8 mouse cellular contexts compared by ENCODE assay signal in genomic region chr19:57543681-57544214, GRCm38 (mm10).
DNase-seq lines count a peak whose midpoint lies in the region; ATAC-seq and TF ChIP-seq lines count a peak whose summit lies in the region.

No protein-coding gene starts in this region.

- DNase-seq in liver, result peak; percentile 16
- no peak for DNase-seq in liver, embryonic 11.5 days (ENCODE audit: low spot score)
- DNase-seq in heart, postnatal 4 days, result peak; percentile 23
- DNase-seq in left cerebral cortex, adult 2 months (ENCODE audit: extremely low spot score in 1 of 2, low spot score in 2 of 2), result peak; percentile 34 to 38
- DNase-seq in stomach, postnatal 0 days (ENCODE audit: low spot score), result no peak

- H3K4me1 ChIP-seq in liver, embryonic 11.5 days (replicated peaks; ENCODE audit: control insufficient read depth, insufficient read depth, low read length), result no peaks in the 10 kb centered on the region
- peaks cover 6% of the 10 kb centered on the region; the same call in 1 of the 2 replicates for H3K4me1 ChIP-seq in embryonic fibroblast, embryonic 13.5 days (ENCODE audit: control insufficient read depth, insufficient read depth, low read length)
- H3K4me1 ChIP-seq in midbrain, embryonic 12.5 days, result peaks cover 13% of the 10 kb centered on the region
- H3K4me1 ChIP-seq in stomach, postnatal 0 days (replicated peaks; ENCODE audit: control insufficient read depth, insufficient read depth), result no peaks in the 10 kb centered on the region

- no peak overlapping the region for H3K4me2 ChIP-seq in liver, embryonic 11.5 days
- peak overlapping the region; percentile 43 for H3K4me2 ChIP-seq in midbrain, embryonic 12.5 days (replicated peaks)
- H3K4me2 ChIP-seq in stomach, postnatal 0 days (replicated peaks; ENCODE audit: low read depth), result peak overlapping the region; percentile 35; the same call in 1 of the 2 replicates

- no peaks in the 10 kb centered on the region for H3K36me3 ChIP-seq in liver, embryonic 11.5 days (ENCODE audit: control insufficient read depth, insufficient read depth, low read length)
- H3K36me3 ChIP-seq in midbrain, embryonic 12.5 days, result no peaks in the 10 kb centered on the region
- no peaks in the 10 kb centered on the region for H3K36me3 ChIP-seq in stomach, postnatal 0 days (ENCODE audit: control insufficient read depth, insufficient read depth, low read length)

- no peak overlapping the region for H3K27ac ChIP-seq in liver, embryonic 11.5 days (ENCODE audit: low read depth, low read length)
- no peak overlapping the region for H3K27ac ChIP-seq in embryonic fibroblast, embryonic 13.5 days (ENCODE audit: insufficient read depth, low read length)
- H3K27ac ChIP-seq in left cerebral cortex, adult 2 months, result peak overlapping the region; percentile 84
- no peak overlapping the region for H3K27ac ChIP-seq in midbrain, embryonic 12.5 days (replicated peaks)
- H3K27ac ChIP-seq in stomach, postnatal 0 days (replicated peaks), result no peak overlapping the region

- no peak overlapping the region for H3K4me3 ChIP-seq in liver, embryonic 11.5 days (ENCODE audit: low read depth, low read length)
- 0 out of 2 replicates have a peak overlapping the region, but pooled peaks have one; percentile 7 for H3K4me3 ChIP-seq in embryonic fibroblast, embryonic 13.5 days (ENCODE audit: insufficient read depth, low read length)
- H3K4me3 ChIP-seq in left cerebral cortex, adult 2 months, result peak overlapping the region; percentile 19; the same call in 1 of the 2 replicates
- peak overlapping the region; percentile 18; the same call in 1 of the 2 replicates for H3K4me3 ChIP-seq in midbrain, embryonic 12.5 days
- peak overlapping the region; percentile 5; the same call in 1 of the 2 replicates for H3K4me3 ChIP-seq in stomach, postnatal 0 days (ENCODE audit: low read depth, low read length)

- WGBS in liver, embryonic 11.5 days, result 50% methylated on average over 13 of the region's 13 CpGs
- WGBS in midbrain, embryonic 12.5 days, result 13% methylated on average over 13 of the region's 13 CpGs
- 36% methylated on average over 13 of the region's 13 CpGs for WGBS in stomach, postnatal 0 days

- H3K9me3 ChIP-seq in liver, embryonic 11.5 days (ENCODE audit: control insufficient read depth, low read length), result no peaks in the 10 kb centered on the region
- H3K9me3 ChIP-seq in midbrain, embryonic 12.5 days, result no peaks in the 10 kb centered on the region
- no peaks in the 10 kb centered on the region for H3K9me3 ChIP-seq in stomach, postnatal 0 days (ENCODE audit: control insufficient read depth, low read length)

- peak; percentile 28; the same call in 1 of the 2 replicates for TF ChIP-seq CTCF in embryonic fibroblast, embryonic 13.5 days (IDR thresholded peaks at IDR 0.05; ENCODE audit: borderline replicate concordance, insufficient read depth, low read length)
- TF ChIP-seq CTCF in left cerebral cortex, adult 2 months (IDR thresholded peaks at IDR 0.05), result peak; percentile 44
- TF ChIP-seq CTCF in stomach, postnatal 0 days (IDR thresholded peaks at IDR 0.05; ENCODE audit: low read depth), result peak; percentile 68

- no peaks in the 10 kb centered on the region for H3K27me3 ChIP-seq in liver, embryonic 11.5 days (replicated peaks; ENCODE audit: control insufficient read depth, insufficient read depth, low read length)
- peaks cover 5% of the 10 kb centered on the region; the same call in 1 of the 2 replicates for H3K27me3 ChIP-seq in midbrain, embryonic 12.5 days
- H3K27me3 ChIP-seq in stomach, postnatal 0 days (ENCODE audit: control insufficient read depth, insufficient read depth, low read length), result no peaks in the 10 kb centered on the region

- TF ChIP-seq EP300 in stomach, postnatal 0 days (optimal IDR thresholded peaks at IDR 0.05), result no peak

- intact Hi-C loops in left cerebral cortex, adult 2 months (cut with DNase I), result loop anchor here (1.0 to 2.0 kb wide), 2 partner anchors 52 to 67 kb away; partner anchors contain the start of gene Atrnl1

- H3K9ac ChIP-seq in liver, embryonic 11.5 days (ENCODE audit: low read depth, low read length), result no peak overlapping the region
- no peak overlapping the region for H3K9ac ChIP-seq in midbrain, embryonic 12.5 days (replicated peaks)
- no peak overlapping the region for H3K9ac ChIP-seq in stomach, postnatal 0 days (ENCODE audit: low read length)

- no peak for TF ChIP-seq POLR2A in embryonic fibroblast, embryonic 13.5 days (IDR thresholded peaks at IDR 0.05; ENCODE audit: low read depth, low read length)

- no peak for ATAC-seq in liver, embryonic 11.5 days (replicated peaks; ENCODE audit: low FRiP score)
- no peak for ATAC-seq in midbrain, embryonic 12.5 days (ENCODE audit: low FRiP score, low read depth)
- ATAC-seq in stomach, postnatal 0 days (ENCODE audit: low FRiP score, low TSS enrichment), result no peak
- ATAC-seq in megakaryocyte-erythroid progenitor cell, adult 5-6 weeks (replicated peaks; ENCODE audit: low FRiP score, low TSS enrichment, poor library complexity, severe bottlenecking), result no peak

Comparison
In these comparisons a context has a peak if more than half of its experiments do, and no peak if none do; other contexts are left out.
1. DNase-seq: peak in liver (single experiment), heart, postnatal 4 days (single experiment) and left cerebral cortex, adult 2 months (2 of 2); none in liver, embryonic 11.5 days (single experiment) and stomach, postnatal 0 days (single experiment).
2. Peak in every context shown above with its lines, with median percentiles within 50 percentile points of each other: CTCF ChIP-seq.